7 mouse cellular contexts compared by ENCODE assay signal in the genomic region with DNA sequence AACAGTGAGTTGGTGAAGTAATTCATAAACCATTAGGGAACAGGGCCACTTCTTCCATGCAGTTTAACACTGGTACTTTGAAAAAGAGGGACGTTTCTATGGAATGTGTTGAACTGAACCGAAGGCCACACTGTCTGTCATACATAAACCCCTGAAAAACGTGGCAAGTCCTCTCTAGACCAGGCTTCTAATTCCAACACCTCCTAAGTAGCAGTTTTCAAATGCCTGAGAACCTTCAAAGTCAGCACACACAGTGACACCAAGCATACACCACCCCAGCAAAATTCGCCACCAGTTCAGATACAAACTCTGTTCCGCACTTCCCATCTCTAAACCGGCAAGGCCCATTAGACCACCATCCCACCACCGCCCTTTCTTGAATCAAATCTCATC. TPM values are rescaled to one million over a fixed set of nuclear protein-coding genes. Genes with fewer than 3 reads are reported as not detected.
DNase-seq lines count a peak whose midpoint lies in the region; ATAC-seq and TF ChIP-seq lines count a peak whose summit lies in the region.

No protein-coding gene starts in this region.

- H3K4me1 ChIP-seq in spleen, adult 2 months (ENCODE audit: control insufficient read depth, insufficient read depth, insufficient read length) = peaks cover 4% of the 10 kb centered on the region
- peaks cover 25% of the 10 kb centered on the region for H3K4me1 ChIP-seq in limb, embryonic 13.5 days
- H3K4me1 ChIP-seq in stomach, embryonic 16.5 days (ENCODE audit: control insufficient read depth, insufficient read depth, low read length) = peaks cover 14% of the 10 kb centered on the region; the same call in 1 of the 2 replicates

- no peaks in the 10 kb centered on the region for H3K9me3 ChIP-seq in limb, embryonic 13.5 days
- no peaks in the 10 kb centered on the region for H3K9me3 ChIP-seq in stomach, embryonic 16.5 days (replicated peaks; ENCODE audit: control insufficient read depth, low read length)

- peaks cover 8% of the 10 kb centered on the region for H3K36me3 ChIP-seq in spleen, adult 2 months (ENCODE audit: control insufficient read depth, insufficient read depth, low read length)
- H3K36me3 ChIP-seq in limb, embryonic 13.5 days = peaks cover 34% of the 10 kb centered on the region
- no peaks in the 10 kb centered on the region for H3K36me3 ChIP-seq in stomach, embryonic 16.5 days (ENCODE audit: control insufficient read depth, insufficient read depth, low read length)

- peak; percentile 20; the same call in 1 of the 2 replicates for ATAC-seq in erythroblast, adult 5-6 weeks (replicated peaks; ENCODE audit: low FRiP score, poor library complexity, severe bottlenecking)
- no peak for ATAC-seq in limb, embryonic 13.5 days (ENCODE audit: low FRiP score, low read depth)
- ATAC-seq in stomach, embryonic 16.5 days (ENCODE audit: insufficient read depth, low FRiP score) = no peak

- H3K27me3 ChIP-seq in spleen, adult 2 months (ENCODE audit: control insufficient read depth, insufficient read depth, low read length) = no peaks in the 10 kb centered on the region
- H3K27me3 ChIP-seq in limb, embryonic 13.5 days = no peaks in the 10 kb centered on the region
- no peaks in the 10 kb centered on the region for H3K27me3 ChIP-seq in stomach, embryonic 16.5 days (ENCODE audit: control insufficient read depth, insufficient read depth, low read length)

- no peak for DNase-seq in spleen, adult 2 months (ENCODE audit: low read depth in 1 of 2, low spot score in 2 of 2)
- DNase-seq in spleen, postnatal 14 days (ENCODE audit: low spot score in 2 of 2) = no peak
- no peak for DNase-seq in urinary bladder, adult 18-20 months (ENCODE audit: low spot score in 2 of 2)
- no peak for DNase-seq in frontal cortex, postnatal 14 days (ENCODE audit: low spot score in 2 of 2)

- H3K9ac ChIP-seq in limb, embryonic 13.5 days = peak overlapping the region; percentile 91
- H3K9ac ChIP-seq in stomach, embryonic 16.5 days (ENCODE audit: low read length) = peak overlapping the region; percentile 98

- no peak overlapping the region for H3K27ac ChIP-seq in spleen, adult 2 months (ENCODE audit: insufficient read depth, low read length)
- peak overlapping the region; percentile 93 for H3K27ac ChIP-seq in limb, embryonic 13.5 days
- peak overlapping the region; percentile 97 for H3K27ac ChIP-seq in stomach, embryonic 16.5 days (ENCODE audit: low read length)

- H3K4me2 ChIP-seq in limb, embryonic 13.5 days (replicated peaks) = peak overlapping the region; percentile 76
- peak overlapping the region; percentile 84 for H3K4me2 ChIP-seq in stomach, embryonic 16.5 days (ENCODE audit: low read depth, low read length)

- TF ChIP-seq POLR2A in spleen, adult 2 months (IDR thresholded peaks at IDR 0.05; ENCODE audit: low read depth, low read length) = no peak

- WGBS in spleen, adult 2 months = 4% methylated on average over 7 of the region's 7 CpGs
- WGBS in limb, embryonic 13.5 days = 3% methylated on average over 7 of the region's 7 CpGs
- WGBS in stomach, embryonic 16.5 days = 2% methylated on average over 7 of the region's 7 CpGs

- no peak for TF ChIP-seq CTCF in spleen, adult 2 months (IDR thresholded peaks at IDR 0.05; ENCODE audit: extremely low read depth, insufficient read depth, insufficient read length, insufficient replicate concordance)

- H3K4me3 ChIP-seq in spleen, adult 2 months (ENCODE audit: extremely low read depth, insufficient read depth, insufficient read length) = peak overlapping the region; percentile 99
- H3K4me3 ChIP-seq in limb, embryonic 13.5 days = peak overlapping the region; percentile 92
- peak overlapping the region; percentile 77 for H3K4me3 ChIP-seq in stomach, embryonic 16.5 days (replicated peaks; ENCODE audit: low read length)

RNA-seq across cellular contexts. Expression of a gene that starts 0.8 kb away (rescaled TPM):
- 18.0 and 22.7 TPM in 2 replicates for polyA plus RNA-seq in spleen, adult 2 months (2012; rRNA removed)
- total RNA-seq in erythroblast, adult 5-6 weeks (2015; ENCODE audit: low replicate concordance) = 48.3 and 48.8 TPM in 2 replicates
- total RNA-seq in erythroblast, adult 5-6 weeks (2017; ENCODE audit: low replicate concordance) = 22.7 and 28.8 TPM in 2 replicates
- polyA plus RNA-seq in limb, embryonic 13.5 days (2015; fragmentation: Nextera tagmentation; extraction: Ambion mirVana) = 134 and 145 TPM in 2 replicates
- polyA plus RNA-seq in stomach, embryonic 16.5 days (2015; fragmentation: Nextera tagmentation; extraction: Ambion mirVana) = 79.2 and 85.4 TPM in 2 replicates

RNA-seq across cellular contexts. Expression of a gene that starts 5.2 kb away (rescaled TPM):
- 63.9 and 72.3 TPM in 2 replicates for polyA plus RNA-seq in spleen, adult 2 months (2012; rRNA removed)
- total RNA-seq in erythroblast, adult 5-6 weeks (2015; ENCODE audit: low replicate concordance) = 16.3 and 21.7 TPM in 2 replicates
- total RNA-seq in erythroblast, adult 5-6 weeks (2017; ENCODE audit: low replicate concordance) = 4.7 and 9.8 TPM in 2 replicates
- 35.6 and 36.1 TPM in 2 replicates for polyA plus RNA-seq in limb, embryonic 13.5 days (2015; fragmentation: Nextera tagmentation; extraction: Ambion mirVana)
- polyA plus RNA-seq in stomach, embryonic 16.5 days (2015; fragmentation: Nextera tagmentation; extraction: Ambion mirVana) = 28.0 and 28.7 TPM in 2 replicates

RNA-seq across cellular contexts. Expression of a gene that starts 28.0 kb away (rescaled TPM):
- 15.2 and 18.5 TPM in 2 replicates for polyA plus RNA-seq in spleen, adult 2 months (2012; rRNA removed)
- total RNA-seq in erythroblast, adult 5-6 weeks (2015; ENCODE audit: low replicate concordance) = 0.96 and 3.8 TPM in 2 replicates
- total RNA-seq in erythroblast, adult 5-6 weeks (2017; ENCODE audit: low replicate concordance) = 3.1 and 4.0 TPM in 2 replicates
- 44.7 and 46.1 TPM in 2 replicates for polyA plus RNA-seq in limb, embryonic 13.5 days (2015; fragmentation: Nextera tagmentation; extraction: Ambion mirVana)
- polyA plus RNA-seq in stomach, embryonic 16.5 days (2015; fragmentation: Nextera tagmentation; extraction: Ambion mirVana) = 27.9 and 29.0 TPM in 2 replicates

RNA-seq across cellular contexts. Expression of a gene that starts 38.9 kb away (rescaled TPM):
- polyA plus RNA-seq in spleen, adult 2 months (2012; rRNA removed) = 0.20 and 0.58 TPM in 2 replicates
- not detected in 2 replicates for total RNA-seq in erythroblast, adult 5-6 weeks (2015; ENCODE audit: low replicate concordance)
- 0.43 and 1.5 TPM in 2 replicates for total RNA-seq in erythroblast, adult 5-6 weeks (2017; ENCODE audit: low replicate concordance)
- 0.14 TPM in 1 of 2 replicates, not detected in the other for polyA plus RNA-seq in limb, embryonic 13.5 days (2015; fragmentation: Nextera tagmentation; extraction: Ambion mirVana)
- polyA plus RNA-seq in stomach, embryonic 16.5 days (2015; fragmentation: Nextera tagmentation; extraction: Ambion mirVana) = 3.2 and 4.2 TPM in 2 replicates

RNA-seq across cellular contexts. Expression of a gene that starts 45.7 kb away (rescaled TPM):
- polyA plus RNA-seq in spleen, adult 2 months (2012; rRNA removed) = 71.9 and 97.7 TPM in 2 replicates
- total RNA-seq in erythroblast, adult 5-6 weeks (2015; ENCODE audit: low replicate concordance) = 3.7 and 10.2 TPM in 2 replicates
- 13.3 and 17.3 TPM in 2 replicates for total RNA-seq in erythroblast, adult 5-6 weeks (2017; ENCODE audit: low replicate concordance)
- 61.9 and 68.6 TPM in 2 replicates for polyA plus RNA-seq in limb, embryonic 13.5 days (2015; fragmentation: Nextera tagmentation; extraction: Ambion mirVana)
- 60.6 and 67.4 TPM in 2 replicates for polyA plus RNA-seq in stomach, embryonic 16.5 days (2015; fragmentation: Nextera tagmentation; extraction: Ambion mirVana)
